Mouse (Mus musculus): ENCODE data around the gene Orai1. TPM values are rescaled to one million over a fixed set of nuclear protein-coding genes. Genes with fewer than 3 reads are reported as not detected.
A peak's percentile ranks its signal among the peaks of the same experiment; 100 is the strongest.

Orai1 gene
- total RNA-seq, 1 experiment: 20.0 TPM

DNA sequence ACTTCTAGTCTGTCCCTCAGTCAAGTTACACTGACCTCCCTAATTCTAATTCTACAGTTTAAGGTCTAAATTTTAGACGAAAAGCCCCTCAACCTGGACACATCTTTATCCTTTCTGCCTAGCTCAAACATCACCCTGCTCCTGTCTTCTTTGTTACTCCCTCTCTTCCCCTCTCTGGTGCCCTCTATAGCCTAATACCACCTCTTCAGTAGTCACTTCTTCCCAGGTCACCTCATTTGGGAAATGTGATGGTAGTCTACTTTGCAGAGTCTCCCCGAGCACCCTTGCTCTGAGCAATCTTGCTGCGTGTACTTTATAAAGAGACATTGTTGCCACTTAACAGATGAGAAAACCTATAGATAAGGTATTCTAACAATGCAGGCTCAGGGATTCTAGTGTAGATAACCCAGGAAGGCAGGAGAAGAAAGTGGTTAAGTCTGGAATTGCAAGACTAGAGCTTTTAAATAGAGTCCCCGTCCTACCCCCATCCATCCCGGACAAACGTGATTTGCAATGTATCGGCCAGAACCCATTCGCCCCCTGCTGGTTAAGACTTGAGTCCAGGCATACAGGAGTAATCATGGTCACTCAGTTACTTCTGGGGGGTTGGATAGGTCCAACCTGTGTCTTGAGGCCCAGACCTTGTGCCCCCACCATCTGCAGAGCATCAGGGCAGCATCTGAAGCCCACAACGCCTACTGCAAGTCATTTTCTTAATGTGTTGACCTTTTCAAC lies 30.9 kb downstream of the Orai1 start:
- H3K27ac ChIP-seq (ENCODE audit: insufficient read depth, low read depth, low read length, poor library complexity, severe bottlenecking): no peak overlapping the region

GRCm38 (mm10) chr5:123046916-123047315 lies 32.0 kb downstream of the Orai1 start, which contains the start of gene Morn3:
Gene Morn3 (minus strand): TSS chr5:123047016.
- Histone ChIP-seq H3K4me3 (ENCODE audit: insufficient read depth in 1 of 2, low read depth in 1 of 2, low read length in 2 of 2, poor library complexity in 1 of 2, severe bottlenecking in 1 of 2) (no peak within 1 kb of the TSS), H3K9me3 (ENCODE audit: control insufficient read depth, insufficient read depth, low read depth, low read length) (no peaks in the 10 kb centered on the region), H3K27ac (ENCODE audit: insufficient read depth, low read depth, low read length, poor library complexity, severe bottlenecking) (no peak within 1 kb of the TSS), H3K4me1 (ENCODE audit: control insufficient read depth in 2 of 2, insufficient read depth in 2 of 2, low read length in 2 of 2, poor library complexity in 1 of 2) (peaks cover 3 to 4% of the 10 kb centered on the region in 2 experiments; a peak in 1 of 4 replicates), H3K9ac (ENCODE audit: insufficient read depth, low read depth, low read length, poor library complexity, severe bottlenecking) (no peak within 1 kb of the TSS), H3K36me3 (ENCODE audit: control insufficient read depth, insufficient read depth, low read length, poor library complexity, severe bottlenecking) (no peaks in the 10 kb centered on the region)
- TF ChIP-seq HCFC1 (IDR thresholded peaks at IDR 0.05; ENCODE audit: borderline replicate concordance, insufficient read depth, low read length) (no peak), MAFK (IDR thresholded peaks at IDR 0.05; ENCODE audit: insufficient read depth, low read depth, low read length) (no peak)
- in situ Hi-C loops (cut with MboI; ENCODE audit: low sequenced_read_pairs in 2 of 2, unreplicated experiment in 2 of 2): no loop called here
- no peak for DNase-seq (ENCODE audit: low read depth, low spot score)

More for the DNA sequence above, 30.9 kb downstream of the Orai1 start:
- in situ Hi-C loops (cut with MboI; ENCODE audit: low sequenced_read_pairs in 2 of 2, unreplicated experiment in 2 of 2): no loop called here
- H3K4me1 ChIP-seq (ENCODE audit: control insufficient read depth in 2 of 2, insufficient read depth in 2 of 2, low read length in 2 of 2, poor library complexity in 1 of 2): peaks cover 0 to 3% of the 10 kb centered on the region in 2 experiments; a peak in 1 of 4 replicates
- no peak for TF ChIP-seq CHD2 (IDR thresholded peaks at IDR 0.05; ENCODE audit: low read depth, low read length)
- no peak for TF ChIP-seq MAFK (IDR thresholded peaks at IDR 0.05; ENCODE audit: insufficient read depth, low read depth, low read length)
- no peak for TF ChIP-seq ZNF384 (IDR thresholded peaks at IDR 0.05; ENCODE audit: low read depth, low read length)
- no peak for TF ChIP-seq ZC3H11A (IDR thresholded peaks at IDR 0.05; ENCODE audit: borderline replicate concordance, low read depth, low read length)
- no peak for TF ChIP-seq HCFC1 (IDR thresholded peaks at IDR 0.05; ENCODE audit: borderline replicate concordance, insufficient read depth, low read length)
- DNase-seq (ENCODE audit: low read depth, low spot score): peak; percentile 66
- H3K36me3 ChIP-seq (ENCODE audit: control insufficient read depth, insufficient read depth, low read length, poor library complexity, severe bottlenecking): no peaks in the 10 kb centered on the region
- H3K9me3 ChIP-seq (ENCODE audit: control insufficient read depth, insufficient read depth, low read depth, low read length): no peaks in the 10 kb centered on the region
- no peak overlapping the region for H3K4me3 ChIP-seq (ENCODE audit: insufficient read depth in 1 of 2, low read depth in 1 of 2, low read length in 2 of 2, poor library complexity in 1 of 2, severe bottlenecking in 1 of 2)
- H3K9ac ChIP-seq (ENCODE audit: insufficient read depth, low read depth, low read length, poor library complexity, severe bottlenecking): no peak overlapping the region

- peaks cover 3 to 4% of the 10 kb centered on the region in 2 experiments; a peak in 1 of 4 replicates for H3K4me1 ChIP-seq (ENCODE audit: control insufficient read depth in 2 of 2, insufficient read depth in 2 of 2, low read length in 2 of 2, poor library complexity in 1 of 2)
- no peak for TF ChIP-seq CHD2 (IDR thresholded peaks at IDR 0.05; ENCODE audit: low read depth, low read length)
- TF ChIP-seq HCFC1 (IDR thresholded peaks at IDR 0.05; ENCODE audit: borderline replicate concordance, insufficient read depth, low read length): no peak
- no peak for TF ChIP-seq MAFK (IDR thresholded peaks at IDR 0.05; ENCODE audit: insufficient read depth, low read depth, low read length)
- no peak for TF ChIP-seq ZC3H11A (IDR thresholded peaks at IDR 0.05; ENCODE audit: borderline replicate concordance, low read depth, low read length)
- no peak for TF ChIP-seq ZNF384 (IDR thresholded peaks at IDR 0.05; ENCODE audit: low read depth, low read length)
- H3K9me3 ChIP-seq (ENCODE audit: control insufficient read depth, insufficient read depth, low read depth, low read length): no peaks in the 10 kb centered on the region
- in situ Hi-C loops (cut with MboI; ENCODE audit: low sequenced_read_pairs in 2 of 2, unreplicated experiment in 2 of 2): no loop called here
- H3K9ac ChIP-seq (ENCODE audit: insufficient read depth, low read depth, low read length, poor library complexity, severe bottlenecking): peak overlapping the region; percentile 67; the same call in 1 of the 2 replicates
- H3K4me3 ChIP-seq (ENCODE audit: insufficient read depth in 1 of 2, low read depth in 1 of 2, low read length in 2 of 2, poor library complexity in 1 of 2, severe bottlenecking in 1 of 2): peak overlapping the region; percentile 30 to 54
- peak; percentile 63 for DNase-seq (ENCODE audit: low read depth, low spot score)
- H3K36me3 ChIP-seq (ENCODE audit: control insufficient read depth, insufficient read depth, low read length, poor library complexity, severe bottlenecking): no peaks in the 10 kb centered on the region
- peak overlapping the region; percentile 59; the same call in 1 of the 2 replicates for H3K27ac ChIP-seq (ENCODE audit: insufficient read depth, low read depth, low read length, poor library complexity, severe bottlenecking)
Observed at GRCm38 (mm10) chr5:123049271-123049670, 34.4 kb downstream of the Orai1 start.

DNA sequence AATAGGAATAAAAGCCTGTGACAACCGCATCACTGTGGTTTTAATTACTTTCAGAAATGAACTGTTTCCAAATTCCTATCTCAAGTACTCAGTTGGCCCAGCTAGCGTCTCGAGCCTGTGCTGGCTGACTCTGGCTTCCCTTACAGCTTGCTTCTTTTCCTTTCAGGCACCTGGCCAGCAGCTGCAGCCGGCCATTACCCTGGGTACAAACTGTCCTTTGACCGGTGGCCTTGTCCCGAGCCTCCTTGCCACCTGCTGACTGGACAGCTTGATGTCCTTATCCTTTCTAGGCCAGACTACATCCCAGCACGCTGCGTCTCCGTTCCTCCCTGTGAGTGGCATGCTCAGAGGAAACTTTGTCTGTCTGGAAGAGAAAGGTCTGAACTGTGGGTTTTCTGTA lies 36.0 kb downstream of the Orai1 start:
- no peak for TF ChIP-seq ZC3H11A (IDR thresholded peaks at IDR 0.05; ENCODE audit: borderline replicate concordance, low read depth, low read length)
- TF ChIP-seq ZNF384 (IDR thresholded peaks at IDR 0.05; ENCODE audit: low read depth, low read length): no peak
- TF ChIP-seq MAFK (IDR thresholded peaks at IDR 0.05; ENCODE audit: insufficient read depth, low read depth, low read length): no peak
- TF ChIP-seq HCFC1 (IDR thresholded peaks at IDR 0.05; ENCODE audit: borderline replicate concordance, insufficient read depth, low read length): no peak
- TF ChIP-seq CHD2 (IDR thresholded peaks at IDR 0.05; ENCODE audit: low read depth, low read length): no peak
- Histone ChIP-seq H3K9ac (ENCODE audit: insufficient read depth, low read depth, low read length, poor library complexity, severe bottlenecking) (no peak overlapping the region), H3K9me3 (ENCODE audit: control insufficient read depth, insufficient read depth, low read depth, low read length) (no peaks in the 10 kb centered on the region), H3K27ac (ENCODE audit: insufficient read depth, low read depth, low read length, poor library complexity, severe bottlenecking) (no peak overlapping the region), H3K4me3 (ENCODE audit: insufficient read depth in 1 of 2, low read depth in 1 of 2, low read length in 2 of 2, poor library complexity in 1 of 2, severe bottlenecking in 1 of 2) (no peak overlapping the region), H3K4me1 (ENCODE audit: control insufficient read depth in 2 of 2, insufficient read depth in 2 of 2, low read length in 2 of 2, poor library complexity in 1 of 2) (peaks cover 2 to 3% of the 10 kb centered on the region in 2 experiments; a peak in 1 of 4 replicates), H3K36me3 (ENCODE audit: control insufficient read depth, insufficient read depth, low read length, poor library complexity, severe bottlenecking) (no peaks in the 10 kb centered on the region)
- in situ Hi-C loops (cut with MboI; ENCODE audit: low sequenced_read_pairs in 2 of 2, unreplicated experiment in 2 of 2): no loop called here
- DNase-seq (ENCODE audit: low read depth, low spot score): no peak

Data from ES-E14 (cell line).